Mouse (Mus musculus) Muller cell, postnatal 12 days (primary cell): ENCODE measurements at regions not wholly inside any gene's neighbourhood (a gene's known extent, or its start where the extent isn't known, plus 50 kb on each side); places are given as distances from the start of the nearest gene placed in this dataset.

Experiments used
- DNase-seq: peaks from one replicate; pipeline ENCODE4 v3.0.0-alpha.2; 2015; ENCODE audit errors: inconsistent ontology term

DNA sequence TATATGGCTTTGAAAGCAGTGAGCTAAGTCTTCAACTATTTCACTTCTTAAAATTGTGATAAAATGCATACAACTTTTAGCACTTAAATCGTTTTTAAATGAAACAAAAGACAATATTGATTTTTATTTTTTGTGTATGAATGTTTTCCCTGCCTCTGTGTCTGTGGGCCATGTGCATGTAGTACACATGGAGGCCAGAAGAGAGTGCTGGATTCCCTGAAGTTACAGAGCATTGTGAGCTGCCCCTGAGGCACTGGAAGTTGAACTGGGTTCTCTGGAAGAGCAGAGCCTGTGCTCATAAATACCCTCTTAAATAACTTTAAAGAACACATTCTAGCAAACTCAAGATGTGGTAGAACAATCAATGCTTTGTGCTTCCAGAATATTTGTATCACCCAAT lies 61.8 kb upstream of the Gm6812 start:
- no peak for DNase-seq

DNA sequence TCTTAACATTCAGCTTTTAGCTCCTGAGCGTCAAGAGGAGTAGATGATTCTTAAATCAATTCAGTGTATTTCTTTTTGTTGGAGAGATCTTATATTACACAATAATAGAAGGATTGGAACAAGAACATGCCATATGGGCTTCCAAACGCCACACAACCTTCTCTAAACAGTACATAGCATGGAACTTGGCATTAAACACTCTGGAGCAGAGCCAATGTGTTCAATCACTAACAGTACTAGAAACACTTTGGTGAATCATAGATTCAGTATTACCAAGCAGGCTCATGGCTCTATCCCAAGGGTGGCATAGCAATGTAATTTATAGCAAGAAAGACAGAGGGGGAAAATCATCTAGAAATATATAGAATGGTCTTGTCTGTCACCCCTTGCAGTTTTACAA lies 60.4 kb upstream of the Gm6812 start:
- no peak for DNase-seq

DNA sequence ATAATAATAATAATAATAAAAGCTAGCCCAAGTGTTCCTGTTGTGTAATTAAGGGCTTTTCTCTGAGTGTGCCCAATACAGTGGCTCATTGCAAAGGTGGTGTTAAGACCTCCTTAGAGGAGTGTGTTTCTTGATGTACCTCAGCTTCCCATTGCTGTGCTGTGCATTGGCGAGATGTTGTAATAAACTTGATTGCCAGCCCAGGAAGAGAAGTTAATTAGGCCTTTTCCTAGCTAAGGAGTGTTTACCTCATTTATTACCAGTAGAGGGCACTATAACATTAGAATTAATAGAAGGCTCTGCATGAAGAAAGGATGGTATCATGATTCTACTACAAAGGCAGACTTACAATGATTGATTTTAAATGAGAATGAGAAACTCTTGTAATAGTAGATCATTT lies 57.9 kb upstream of the Gm6812 start:
- peak; percentile 31 for DNase-seq

DNA sequence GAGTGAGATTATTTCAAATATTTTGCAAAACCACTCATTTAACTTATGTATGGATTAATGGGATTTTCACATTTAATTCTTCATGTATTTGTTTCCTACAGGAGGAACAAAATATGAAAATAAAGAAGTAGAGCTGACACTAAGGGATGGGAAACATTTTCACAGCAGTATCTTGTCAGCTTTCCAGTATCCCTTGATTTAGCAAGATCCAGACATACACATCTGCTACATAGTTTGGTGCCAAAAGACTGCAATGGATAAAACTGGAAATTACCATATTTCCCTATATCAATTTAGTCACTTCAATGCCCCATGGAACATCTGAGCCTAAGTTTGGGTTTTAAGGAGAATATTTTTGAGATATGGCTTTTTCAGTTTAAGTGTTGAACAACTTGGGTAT lies 52.9 kb upstream of the Gm6812 start:
- DNase-seq: no peak
